ENCODE assay signal across 5 mouse cellular contexts in genomic region chr2:131371811-131372210, GRCm38 (mm10).
"Had no signal": no experiment of that assay in that cellular context is flagged by ENCODE, and none has a peak within 500 bp of the region (broad histone marks: within the 10 kb centered on the region; RNA-seq: fewer than 3 reads in every experiment).

No protein-coding gene starts in this region.

- DNase-seq: kidney, postnatal 14 days; lung, adult 18-20 months; spleen, adult 18-20 months; thymus, adult 18-20 months; thymus, postnatal 14 days had no signal
